Mouse (Mus musculus): ENCODE results near the gene B230104I21Rik. TPM values are rescaled to one million over a fixed set of nuclear protein-coding genes. Genes with fewer than 3 reads are reported as not detected.
A peak's percentile ranks its signal among the peaks of the same experiment; 100 is the strongest.

Gene B230104I21Rik
- total RNA-seq (2021) (not detected), polyA plus RNA-seq (2012; rRNA removed) (not detected in 2 replicates)
- long read RNA-seq: 0 reads

DNA sequence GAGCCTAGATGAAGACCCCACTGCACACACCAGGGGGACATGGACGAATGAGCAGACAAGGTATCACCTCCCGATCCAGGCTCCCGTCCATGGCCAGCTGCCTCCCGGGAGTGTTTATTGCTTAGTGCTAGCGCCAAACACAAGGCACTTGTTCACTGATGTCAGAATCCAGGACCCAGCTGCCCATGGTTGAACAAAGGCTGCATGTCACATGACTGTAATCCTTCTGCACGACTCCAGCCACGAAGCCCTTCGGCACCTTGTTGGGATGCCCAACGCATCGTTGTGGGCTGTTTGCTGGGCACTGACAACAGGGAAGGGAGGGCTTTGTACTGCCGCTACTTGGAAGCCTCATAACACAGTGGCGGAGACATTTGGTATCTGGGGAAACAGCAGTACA lies at the start of gene B230104I21Rik:
TSS of gene B230104I21Rik (plus strand) at position 367 of the 400 bp plus-strand sequence.
- no peak for TF ChIP-seq POLR2A (IDR thresholded peaks at IDR 0.05; ENCODE audit: insufficient read depth, low read depth, low read length)
- intact Hi-C loops (cut with DNase I): no loop called here
- H3K9ac ChIP-seq (ENCODE audit: low read depth, low read length): peak within 1 kb of the TSS; percentile 59
- peaks cover 10% of the 10 kb centered on the region for H3K4me1 ChIP-seq (ENCODE audit: control insufficient read depth, insufficient read depth, low read length)
- 76% methylated on average over 12 of the region's 12 CpGs for WGBS
- no peaks in the 10 kb centered on the region for H3K36me3 ChIP-seq (ENCODE audit: control insufficient read depth, insufficient read depth, low read length)
- no peaks in the 10 kb centered on the region for H3K79me2 ChIP-seq (replicated peaks; ENCODE audit: control insufficient read depth, insufficient read depth, low read length)
- peak within 1 kb of the TSS; percentile 89 for H3K27ac ChIP-seq
- DNase-seq: no peak
- H3K27me3 ChIP-seq (ENCODE audit: control insufficient read depth, insufficient read depth, low read length): no peaks in the 10 kb centered on the region
- no peak within 1 kb of the TSS for H3K4me3 ChIP-seq

DNA sequence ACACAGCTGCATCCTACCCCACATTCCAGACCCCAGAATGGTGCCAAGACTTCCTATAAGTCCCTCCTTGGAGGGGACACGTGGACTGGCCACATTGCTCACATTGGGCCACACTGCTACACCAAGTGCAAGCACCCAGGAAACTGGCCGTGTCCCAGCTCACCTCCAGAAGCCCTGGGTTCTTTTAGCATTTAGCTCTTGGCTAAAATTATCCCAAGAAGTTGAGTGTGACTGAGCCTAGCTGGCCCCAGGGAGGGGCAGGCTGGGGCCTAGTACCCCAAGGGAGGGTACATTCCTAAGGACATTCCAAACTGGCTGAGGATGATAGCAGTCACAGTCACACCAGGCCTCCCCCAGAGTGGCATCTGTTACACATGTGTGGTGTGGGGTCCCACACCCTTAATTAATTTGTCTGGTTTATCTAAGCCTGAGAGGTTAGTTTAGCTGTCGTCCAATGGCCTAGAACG lies 42.2 kb upstream of the B230104I21Rik start:
- TF ChIP-seq EP300 (IDR thresholded peaks at IDR 0.05; ENCODE audit: insufficient read depth, low read depth, low read length): no peak
- Histone ChIP-seq H3K27ac (no peak overlapping the region), H3K36me3 (ENCODE audit: control insufficient read depth, insufficient read depth, low read length) (no peaks in the 10 kb centered on the region), H3K27me3 (ENCODE audit: control insufficient read depth, insufficient read depth, low read length) (no peaks in the 10 kb centered on the region), H3K4me3 (no peak overlapping the region), H3K79me2 (replicated peaks; ENCODE audit: control insufficient read depth, insufficient read depth, low read length) (no peaks in the 10 kb centered on the region), H3K9ac (ENCODE audit: low read depth, low read length) (no peak overlapping the region), H3K4me1 (ENCODE audit: control insufficient read depth, insufficient read depth, low read length) (no peaks in the 10 kb centered on the region)
- WGBS: 52% methylated on average over 4 of the region's 4 CpGs
- no peak for DNase-seq
- intact Hi-C loops (cut with DNase I): no loop called here

DNA sequence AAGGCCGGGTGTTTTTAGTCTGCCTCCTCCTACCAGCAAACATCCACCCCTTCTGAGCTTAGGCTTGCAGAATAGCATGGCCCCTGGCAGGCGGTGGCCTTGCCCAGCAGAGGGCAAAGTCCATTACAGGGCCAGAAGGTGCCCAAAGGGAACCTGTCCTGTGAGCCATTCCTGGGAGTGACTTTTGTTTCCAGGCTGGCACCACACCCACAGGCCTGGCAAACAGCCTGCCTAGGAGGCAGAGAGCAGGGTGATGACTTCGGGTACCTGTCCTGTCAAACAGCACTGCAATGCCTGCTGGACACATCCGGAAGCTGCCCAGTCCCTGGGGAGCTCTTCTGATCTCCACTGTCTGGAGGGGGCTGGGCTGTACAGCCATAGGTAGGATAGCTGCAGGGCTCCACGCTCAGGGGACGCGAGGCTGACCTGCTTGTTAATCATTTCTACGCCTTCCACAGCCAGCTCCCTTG lies 41.6 kb upstream of the B230104I21Rik start:
- H3K79me2 ChIP-seq (replicated peaks; ENCODE audit: control insufficient read depth, insufficient read depth, low read length): no peaks in the 10 kb centered on the region
- H3K27me3 ChIP-seq (ENCODE audit: control insufficient read depth, insufficient read depth, low read length): no peaks in the 10 kb centered on the region
- 57% methylated on average over 8 of the region's 8 CpGs for WGBS
- no peak for TF ChIP-seq CTCF (IDR thresholded peaks at IDR 0.05)
- TF ChIP-seq EP300 (IDR thresholded peaks at IDR 0.05; ENCODE audit: insufficient read depth, low read depth, low read length): no peak
- TF ChIP-seq POLR2A (IDR thresholded peaks at IDR 0.05; ENCODE audit: insufficient read depth, low read depth, low read length): no peak
- H3K9ac ChIP-seq (ENCODE audit: low read depth, low read length): no peak overlapping the region
- H3K27ac ChIP-seq: no peak overlapping the region
- no peaks in the 10 kb centered on the region for H3K36me3 ChIP-seq (ENCODE audit: control insufficient read depth, insufficient read depth, low read length)
- H3K4me3 ChIP-seq: no peak overlapping the region
- no peaks in the 10 kb centered on the region for H3K4me1 ChIP-seq (ENCODE audit: control insufficient read depth, insufficient read depth, low read length)
- intact Hi-C loops (cut with DNase I): no loop called here
- no peak for DNase-seq

DNA sequence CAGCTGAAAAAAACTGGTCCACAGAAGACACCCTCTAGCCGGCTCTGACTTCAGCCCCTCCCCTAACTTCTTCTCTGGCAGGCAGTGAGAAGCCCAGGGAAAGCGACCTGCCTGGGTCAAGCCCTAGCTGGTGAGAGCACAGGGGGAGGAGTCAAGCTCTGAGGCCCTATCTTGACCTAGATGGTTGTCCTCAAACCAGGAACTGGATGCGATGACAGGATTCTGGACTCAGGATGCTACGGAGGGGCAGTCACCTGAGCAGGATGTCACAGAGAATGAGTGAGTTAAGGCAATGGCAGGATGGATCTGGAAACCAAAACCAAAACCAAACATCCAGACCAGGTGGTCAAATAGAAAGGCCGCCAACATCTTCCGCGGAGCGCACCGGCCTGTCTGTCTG lies 38.2 kb upstream of the B230104I21Rik start:
- Histone ChIP-seq H3K79me2 (replicated peaks; ENCODE audit: control insufficient read depth, insufficient read depth, low read length) (no peaks in the 10 kb centered on the region), H3K4me1 (ENCODE audit: control insufficient read depth, insufficient read depth, low read length) (peaks cover 1% of the 10 kb centered on the region; the same call in 1 of the 2 replicates), H3K27me3 (ENCODE audit: control insufficient read depth, insufficient read depth, low read length) (peaks cover 5% of the 10 kb centered on the region), H3K27ac (no peak overlapping the region), H3K9ac (ENCODE audit: low read depth, low read length) (no peak overlapping the region), H3K36me3 (ENCODE audit: control insufficient read depth, insufficient read depth, low read length) (no peaks in the 10 kb centered on the region), H3K4me3 (no peak overlapping the region)
- intact Hi-C loops (cut with DNase I): no loop called here
- TF ChIP-seq CTCF (IDR thresholded peaks at IDR 0.05) (no peak), POLR2A (IDR thresholded peaks at IDR 0.05; ENCODE audit: insufficient read depth, low read depth, low read length) (no peak), EP300 (IDR thresholded peaks at IDR 0.05; ENCODE audit: insufficient read depth, low read depth, low read length) (no peak)
- no peak for DNase-seq
- 42% methylated on average over 9 of the region's 9 CpGs for WGBS

DNA sequence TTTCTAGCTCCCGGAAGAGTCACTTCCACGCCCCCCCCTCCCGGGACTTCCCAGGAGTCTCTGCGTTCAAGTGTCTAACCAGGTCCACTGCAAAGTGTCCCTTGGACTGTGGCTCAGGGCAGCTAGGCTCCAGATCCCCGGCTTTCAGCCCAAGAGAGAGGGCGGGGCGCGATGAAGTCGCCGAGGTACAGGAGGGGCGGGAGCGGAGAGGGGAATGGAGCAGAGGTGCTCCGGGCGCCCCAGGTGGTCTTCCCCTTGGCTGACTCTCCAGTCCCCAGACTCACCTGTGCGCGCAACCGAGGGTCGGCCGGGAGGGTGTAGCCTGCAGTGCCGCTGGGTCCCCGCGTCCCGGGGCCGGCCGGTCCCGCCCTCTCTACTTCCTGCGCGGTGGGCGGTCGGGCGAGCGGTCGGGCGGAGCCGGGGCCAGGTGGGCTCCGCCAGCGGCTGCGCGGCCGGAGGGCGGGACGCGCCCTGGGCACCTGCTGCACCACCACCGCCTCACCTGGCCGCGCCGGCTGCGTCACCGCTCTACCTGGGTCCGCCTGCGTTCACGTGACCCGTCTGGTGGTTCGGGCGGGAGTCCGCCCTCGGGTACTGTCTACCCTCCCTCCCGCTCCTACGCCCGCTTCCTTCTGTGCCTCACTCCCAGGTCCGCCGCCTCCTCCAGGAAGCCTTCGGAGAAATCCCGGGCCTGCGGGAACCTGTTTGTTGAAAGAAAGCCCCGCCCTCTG lies 36.2 kb upstream of the B230104I21Rik start:
- H3K4me1 ChIP-seq (ENCODE audit: control insufficient read depth, insufficient read depth, low read length): peaks cover 1% of the 10 kb centered on the region; the same call in 1 of the 2 replicates
- DNase-seq: peak in 1 of 2 experiments; percentile 16
- peak overlapping the region; percentile 18 for H3K9ac ChIP-seq (ENCODE audit: low read depth, low read length)
- intact Hi-C loops (cut with DNase I): loop anchor here (2.0 kb wide), 1 partner anchor 235 kb away; no protein-coding TSS in a partner anchor
- WGBS: 2% methylated on average over 64 of the region's 66 CpGs
- H3K4me3 ChIP-seq: peak overlapping the region; percentile 41
- H3K36me3 ChIP-seq (ENCODE audit: control insufficient read depth, insufficient read depth, low read length): no peaks in the 10 kb centered on the region
- peaks cover 5% of the 10 kb centered on the region for H3K27me3 ChIP-seq (ENCODE audit: control insufficient read depth, insufficient read depth, low read length)
- TF ChIP-seq CTCF (IDR thresholded peaks at IDR 0.05) (no peak), POLR2A (IDR thresholded peaks at IDR 0.05; ENCODE audit: insufficient read depth, low read depth, low read length) (no peak), EP300 (IDR thresholded peaks at IDR 0.05; ENCODE audit: insufficient read depth, low read depth, low read length) (no peak)
- H3K27ac ChIP-seq: no peak overlapping the region
- no peaks in the 10 kb centered on the region for H3K79me2 ChIP-seq (replicated peaks; ENCODE audit: control insufficient read depth, insufficient read depth, low read length)

DNA sequence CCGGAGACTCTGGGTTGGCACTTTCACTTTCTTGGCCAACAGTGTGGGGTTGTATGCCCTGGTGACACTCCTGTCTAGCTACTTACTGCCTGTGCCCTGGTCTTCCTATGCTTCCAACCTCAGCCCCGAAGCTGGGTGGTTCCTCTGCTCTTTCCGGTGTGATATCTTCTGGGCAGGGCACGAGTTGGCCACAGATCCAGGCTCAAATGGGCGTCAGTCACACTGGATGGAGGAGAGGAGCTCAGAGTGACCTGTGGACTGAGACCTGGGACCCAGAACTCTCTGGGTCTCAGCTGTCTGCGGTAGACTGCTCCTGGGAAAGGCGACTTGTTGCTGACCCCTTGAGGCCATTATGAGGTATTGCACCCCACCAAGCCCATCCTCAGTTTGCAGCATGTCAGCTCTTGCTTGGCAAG lies 34.5 kb upstream of the B230104I21Rik start, which contains the start of gene Arhgef16:
TSS of gene Arhgef16 (minus strand) at position 211 of the 416 bp plus-strand sequence.
- Histone ChIP-seq H3K36me3 (ENCODE audit: control insufficient read depth, insufficient read depth, low read length) (no peaks in the 10 kb centered on the region), H3K27ac (no peak within 1 kb of the TSS), H3K27me3 (ENCODE audit: control insufficient read depth, insufficient read depth, low read length) (peaks cover 5% of the 10 kb centered on the region), H3K79me2 (replicated peaks; ENCODE audit: control insufficient read depth, insufficient read depth, low read length) (no peaks in the 10 kb centered on the region), H3K4me3 (no peak within 1 kb of the TSS), H3K4me1 (ENCODE audit: control insufficient read depth, insufficient read depth, low read length) (peaks cover 1% of the 10 kb centered on the region; the same call in 1 of the 2 replicates), H3K9ac (ENCODE audit: low read depth, low read length) (no peak within 1 kb of the TSS)
- TF ChIP-seq EP300 (IDR thresholded peaks at IDR 0.05; ENCODE audit: insufficient read depth, low read depth, low read length): peak; percentile 69; the same call in 1 of the 2 replicates
- no peak for TF ChIP-seq POLR2A (IDR thresholded peaks at IDR 0.05; ENCODE audit: insufficient read depth, low read depth, low read length)
- peak; percentile 82 for TF ChIP-seq CTCF (IDR thresholded peaks at IDR 0.05)
- WGBS: 9% methylated on average over 7 of the region's 7 CpGs
- DNase-seq: peak; percentile 40 to 53
- intact Hi-C loops (cut with DNase I): loop anchor here (1.0 to 2.0 kb wide), 2 partner anchors 138 to 237 kb away; no protein-coding TSS in a partner anchor

All from heart, adult 2 months (tissue).